Mouse (Mus musculus) C2C12 (cell line): Measurements from ENCODE around the gene Ckmt2. TPM values are rescaled to one million over a fixed set of nuclear protein-coding genes. Genes with fewer than 3 reads are reported as not detected.

Source experiments
- H3K27me3 ChIP-seq: one replicate; pipeline ENCODE4 v1.6.1; 2011; ENCODE audit not compliant: control insufficient read depth, insufficient read depth, insufficient read length
- H3K36me3 ChIP-seq: one replicate; pipeline ENCODE4 v1.6.1; 2011; ENCODE audit not compliant: control insufficient read depth, insufficient read depth
- H3K4me3 ChIP-seq: one replicate; pipeline ENCODE4 v1.5.1; 2011; ENCODE audit warnings: mild to moderate bottlenecking, control low read depth; ENCODE audit not compliant: poor library complexity, insufficient read depth, severe bottlenecking
- H3K79me2 ChIP-seq: one replicate; pipeline ENCODE4 v1.6.1; 2011; ENCODE audit not compliant: control insufficient read depth, insufficient read depth
- H3K79me3 ChIP-seq: one replicate; pipeline ENCODE4 v1.6.1; 2011; ENCODE audit warnings: low read depth, control low read depth
- H3ac ChIP-seq: one replicate; pipeline ENCODE3; 2011; ENCODE audit warnings: low read depth; ENCODE audit not compliant: control insufficient read depth, insufficient read length
- CEBPB ChIP-seq: IDR thresholded peaks from one replicate; pipeline ENCODE4 v1.6.1; 2011; ENCODE audit warnings: low read depth, mild to moderate bottlenecking, control low read depth, moderate library complexity
- CTCF ChIP-seq: IDR thresholded peaks from one replicate; pipeline ENCODE4 v1.5.1; 2011; ENCODE audit not compliant: control insufficient read depth, insufficient read depth, insufficient read length
- FOSL1 ChIP-seq: IDR thresholded peaks from one replicate; pipeline ENCODE4 v1.8.0; 2011; ENCODE audit warnings: mild to moderate bottlenecking, low read length; ENCODE audit not compliant: poor library complexity, insufficient read depth, severe bottlenecking
- MAX ChIP-seq: IDR thresholded peaks from one replicate; pipeline ENCODE4 v1.6.1; 2011; ENCODE audit warnings: mild to moderate bottlenecking, control low read depth
- MYOD1 ChIP-seq: IDR thresholded peaks from one replicate; pipeline ENCODE4 v1.6.1; 2011; ENCODE audit warnings: low read depth; ENCODE audit not compliant: control insufficient read depth, insufficient read length
- MYOG ChIP-seq: IDR thresholded peaks from one replicate; pipeline ENCODE4 v1.6.1; 2011; ENCODE audit not compliant: control insufficient read depth, insufficient read length; ENCODE audit errors: extremely low read depth
- USF1 ChIP-seq: IDR thresholded peaks from one replicate; pipeline ENCODE4 v1.6.1; 2011; ENCODE audit warnings: low read depth, mild to moderate bottlenecking, control low read depth, moderate library complexity
- polyA plus RNA-seq: library from polyadenylated mRNA; unstranded; fragments of >200 nt; fragmentation: generic; extraction: Trizol; gene quantifications from one replicate; pipeline ENCODE4 v1.2.1, GENCODE M21; 2012; ENCODE audit warnings: missing spikeins

Gene Ckmt2
- polyA plus RNA-seq, 1 experiment = not detected

DNA sequence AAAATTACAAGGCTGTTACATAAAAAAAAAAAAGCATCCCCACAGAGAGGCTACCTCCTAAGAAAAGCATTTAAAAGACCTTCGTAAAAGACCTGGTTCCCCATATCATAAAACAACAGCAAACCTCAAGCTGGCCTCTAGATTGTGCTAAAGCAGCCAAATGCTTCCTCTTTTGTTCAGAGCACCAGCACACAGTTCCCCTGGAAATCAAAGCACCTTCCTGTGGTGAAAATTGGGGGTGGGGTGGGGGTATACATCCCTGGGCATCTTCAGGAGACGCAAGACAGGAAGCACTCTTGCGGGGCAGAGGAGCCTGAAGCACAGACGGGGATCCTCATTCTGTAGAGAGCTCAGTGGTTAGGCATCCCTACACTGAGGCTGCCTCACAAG, 38.5 kb upstream of the Ckmt2 start:
- H3K4me3 ChIP-seq = no peak overlapping the region
- TF ChIP-seq CTCF (no peak), MYOD1 (no peak), CEBPB (no peak), USF1 (no peak), MAX (no peak), FOSL1 (no peak), MYOG (no peak)
- no peaks in the 10 kb centered on the region for H3K27me3 ChIP-seq
- no peaks in the 10 kb centered on the region for H3K79me3 ChIP-seq
- H3ac ChIP-seq = no peak overlapping the region
- H3K36me3 ChIP-seq = no peaks in the 10 kb centered on the region
- H3K79me2 ChIP-seq = no peaks in the 10 kb centered on the region

DNA sequence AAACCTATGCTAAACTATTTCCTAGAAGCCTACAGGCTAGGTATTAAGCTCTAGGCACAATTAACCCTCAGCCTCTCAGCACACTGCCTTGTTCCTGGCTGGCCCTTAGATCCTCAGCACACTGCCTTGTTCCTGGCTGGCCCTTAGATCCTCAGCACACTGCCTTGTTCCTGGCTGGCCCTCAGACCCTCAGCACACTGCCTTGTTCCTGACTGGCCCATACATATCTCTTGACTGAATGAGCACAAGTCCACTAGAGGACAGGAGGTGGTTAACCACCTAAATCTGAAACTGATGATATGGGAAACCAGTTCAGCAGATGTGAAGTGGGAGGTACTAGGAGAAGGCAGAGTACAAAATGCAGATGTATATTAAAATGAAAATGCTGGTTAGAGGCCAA, 35.0 kb upstream of the Ckmt2 start:
- no peaks in the 10 kb centered on the region for H3K79me2 ChIP-seq
- TF ChIP-seq MAX = no peak
- no peak for TF ChIP-seq CEBPB
- no peak for TF ChIP-seq MYOG
- no peak for TF ChIP-seq CTCF
- TF ChIP-seq MYOD1 = no peak
- TF ChIP-seq USF1 = no peak
- TF ChIP-seq FOSL1 = no peak
- no peaks in the 10 kb centered on the region for H3K27me3 ChIP-seq
- no peaks in the 10 kb centered on the region for H3K36me3 ChIP-seq
- no peak overlapping the region for H3ac ChIP-seq
- no peaks in the 10 kb centered on the region for H3K79me3 ChIP-seq
- no peak overlapping the region for H3K4me3 ChIP-seq

DNA sequence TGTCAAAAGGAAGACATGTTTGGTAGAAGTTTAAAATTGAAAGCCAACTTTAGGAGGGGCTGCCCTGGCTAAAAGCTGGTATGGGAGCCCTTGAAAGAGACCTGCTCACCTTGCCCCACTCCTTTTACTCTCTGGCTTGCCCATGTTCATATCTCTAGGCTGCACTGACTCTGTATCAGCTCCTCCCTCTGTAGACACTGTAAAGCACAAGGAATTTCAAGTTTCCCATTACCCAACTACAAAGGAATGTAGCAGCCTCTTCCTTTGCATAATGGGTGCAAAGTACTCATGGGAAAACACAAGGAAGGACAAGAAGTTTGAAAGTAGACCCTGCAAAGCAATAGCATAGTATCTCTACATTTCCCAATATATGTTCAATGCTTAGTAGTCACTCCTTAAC, 34.5 kb upstream of the Ckmt2 start:
- Histone ChIP-seq H3ac (no peak overlapping the region), H3K79me3 (no peaks in the 10 kb centered on the region)
- TF ChIP-seq MYOG = no peak
- no peak for TF ChIP-seq MYOD1
- no peak for TF ChIP-seq FOSL1
- no peak for TF ChIP-seq USF1
- TF ChIP-seq CTCF = no peak
- TF ChIP-seq CEBPB = no peak
- TF ChIP-seq MAX = no peak

DNA sequence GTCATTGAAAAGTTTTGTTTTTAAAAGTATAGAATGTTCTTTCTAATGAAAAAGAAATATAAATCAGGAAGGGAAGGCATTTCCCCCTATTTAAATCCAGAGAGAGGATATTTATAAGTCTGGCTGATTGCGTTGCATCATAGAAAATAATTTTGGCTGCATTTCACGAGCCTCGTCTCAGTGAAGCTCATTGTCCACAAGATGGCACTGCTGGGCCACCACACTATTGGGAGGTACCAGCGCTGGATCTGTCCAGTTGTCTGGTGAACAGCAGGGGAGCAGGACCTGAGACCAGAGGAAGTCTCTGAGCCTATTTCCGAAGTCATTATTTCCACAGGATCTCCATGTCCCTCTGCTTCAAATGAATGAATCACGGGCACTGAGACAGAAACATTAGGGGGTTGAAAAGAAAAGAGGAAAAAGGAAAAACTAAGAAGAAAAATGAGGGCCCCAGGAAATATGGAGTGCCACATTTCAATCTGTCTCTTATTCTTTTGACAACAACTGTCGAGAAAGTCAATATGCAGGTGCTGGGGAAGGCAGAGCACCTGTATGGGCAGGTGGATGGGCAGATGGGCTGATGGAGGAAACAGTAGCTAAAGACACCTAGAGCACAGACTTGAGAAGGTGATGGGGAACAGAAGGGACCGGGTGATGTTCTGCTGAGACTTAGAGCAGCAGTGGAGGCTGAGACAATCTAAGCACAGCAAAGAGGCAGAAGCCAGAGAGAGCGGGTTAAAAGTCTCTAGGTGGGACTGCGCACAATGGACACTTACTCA, 31.7 kb upstream of the Ckmt2 start:
- Histone ChIP-seq H3K36me3 (no peaks in the 10 kb centered on the region), H3K79me3 (no peaks in the 10 kb centered on the region), H3K79me2 (no peaks in the 10 kb centered on the region), H3K4me3 (no peak overlapping the region), H3K27me3 (no peaks in the 10 kb centered on the region), H3ac (no peak overlapping the region)
- TF ChIP-seq CEBPB = peak; percentile 67
- no peak for TF ChIP-seq MYOG
- TF ChIP-seq CTCF = peak; percentile 64
- no peak for TF ChIP-seq FOSL1

More for the DNA sequence above, 34.5 kb upstream of the Ckmt2 start:
- no peaks in the 10 kb centered on the region for H3K27me3 ChIP-seq
- no peak overlapping the region for H3K4me3 ChIP-seq
- H3K36me3 ChIP-seq = no peaks in the 10 kb centered on the region
- no peaks in the 10 kb centered on the region for H3K79me2 ChIP-seq

DNA sequence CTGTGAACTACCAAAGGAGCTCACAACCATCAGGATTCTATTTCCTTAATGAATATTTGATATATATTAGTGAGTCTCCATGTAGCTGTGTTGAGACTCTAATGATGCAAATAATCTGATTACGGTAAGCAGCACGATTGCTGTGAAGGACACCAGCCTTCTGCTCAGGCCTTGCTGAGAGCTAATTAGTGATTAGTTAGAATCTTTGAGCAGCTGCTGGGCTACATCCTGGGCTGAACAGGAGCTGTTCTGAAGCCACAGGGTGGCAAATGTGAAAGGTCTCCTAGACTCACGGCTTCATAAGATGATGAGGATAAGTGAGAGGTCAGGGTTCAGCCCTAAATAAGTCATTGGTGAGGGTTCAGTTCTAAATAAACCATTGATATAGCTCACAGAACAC, 29.7 kb upstream of the Ckmt2 start:
- Histone ChIP-seq H3K79me2 (no peaks in the 10 kb centered on the region), H3ac (no peak overlapping the region), H3K36me3 (no peaks in the 10 kb centered on the region), H3K4me3 (no peak overlapping the region), H3K79me3 (no peaks in the 10 kb centered on the region), H3K27me3 (no peaks in the 10 kb centered on the region)
- TF ChIP-seq USF1 (no peak), MYOG (no peak), FOSL1 (no peak)

DNA sequence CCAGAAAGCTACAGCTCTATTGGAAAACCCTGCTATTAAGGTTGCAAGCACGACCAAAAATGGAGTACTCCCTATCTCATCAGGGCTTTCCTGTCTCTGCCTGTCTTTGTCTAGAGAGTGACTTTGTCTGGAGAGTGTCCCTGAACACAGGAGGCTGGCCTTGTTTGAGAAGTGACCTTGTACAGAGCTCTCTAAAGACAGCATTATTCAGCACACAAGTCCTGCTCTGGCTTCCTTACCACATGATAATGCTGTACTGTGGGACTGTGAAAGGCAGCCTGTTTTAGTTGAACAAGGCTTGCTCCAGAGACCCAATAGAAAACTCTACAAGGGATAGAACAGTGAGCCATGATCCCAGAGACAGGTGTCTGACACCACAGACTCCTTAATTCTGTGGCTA, 19.8 kb upstream of the Ckmt2 start:
- H3K79me2 ChIP-seq = no peaks in the 10 kb centered on the region
- H3K36me3 ChIP-seq = no peaks in the 10 kb centered on the region
- H3K4me3 ChIP-seq = no peak overlapping the region
- no peaks in the 10 kb centered on the region for H3K27me3 ChIP-seq
- H3K79me3 ChIP-seq = no peaks in the 10 kb centered on the region
- TF ChIP-seq CEBPB (no peak), USF1 (no peak), MYOD1 (no peak), MAX (no peak), MYOG (no peak), FOSL1 (no peak), CTCF (no peak)
- H3ac ChIP-seq = no peak overlapping the region
